Mouse (Mus musculus): ENCODE measurements around the gene Gm31571. TPM values are rescaled to one million over a fixed set of nuclear protein-coding genes. Genes with fewer than 3 reads are reported as not detected.
"Not testable (repeated sequence)": the region's sequence is repeated elsewhere in the genome, so short reads cannot be mapped to it uniquely, and the experiment has no call there.

The Gm31571 gene
- total RNA-seq (2021) (not detected), polyA plus RNA-seq (2012; rRNA removed) (not detected in 2 replicates)
- long read RNA-seq: 0 reads

GRCm38 (mm10) chrY:22051253-22051652 lies at the start of gene Gm31571:
Gm31571 (minus strand) TSS chrY:22051353.
- not testable (repeated sequence) for DNase-seq

All from adrenal gland, adult 2 months (tissue).